Mouse (Mus musculus): ENCODE measurements around the gene Adam6b.
A peak's percentile ranks its signal among the peaks of the same experiment; 100 is the strongest.
"Not testable (repeated sequence)": the region's sequence is repeated elsewhere in the genome, so short reads cannot be mapped to it uniquely, and the experiment has no call there.

Gene Adam6b

DNA sequence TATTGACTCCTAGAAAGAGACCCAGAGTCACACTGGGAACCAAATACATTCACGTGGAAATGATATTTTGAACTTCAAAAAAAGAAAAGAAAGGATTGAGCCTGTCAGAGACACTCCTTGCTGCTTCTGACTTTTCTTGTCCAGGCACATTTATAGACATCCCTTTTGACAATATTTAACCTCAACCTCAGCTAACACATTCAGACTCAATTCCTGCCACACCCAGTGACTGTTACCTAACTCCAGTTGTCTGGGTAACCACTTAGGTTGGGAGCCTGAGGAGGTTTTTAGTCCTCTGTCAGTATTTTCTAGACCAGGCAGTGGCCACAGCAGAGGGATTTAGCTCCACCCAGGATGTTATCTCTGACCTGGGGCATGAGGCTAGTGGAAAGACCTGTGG lies at the start of gene Adam6b:
Gene Adam6b, plus strand, starts transcription at position 301 of the 400 bp plus-strand sequence.
- DNase-seq (ENCODE audit: low read depth, low spot score) = not testable (repeated sequence)

DNA sequence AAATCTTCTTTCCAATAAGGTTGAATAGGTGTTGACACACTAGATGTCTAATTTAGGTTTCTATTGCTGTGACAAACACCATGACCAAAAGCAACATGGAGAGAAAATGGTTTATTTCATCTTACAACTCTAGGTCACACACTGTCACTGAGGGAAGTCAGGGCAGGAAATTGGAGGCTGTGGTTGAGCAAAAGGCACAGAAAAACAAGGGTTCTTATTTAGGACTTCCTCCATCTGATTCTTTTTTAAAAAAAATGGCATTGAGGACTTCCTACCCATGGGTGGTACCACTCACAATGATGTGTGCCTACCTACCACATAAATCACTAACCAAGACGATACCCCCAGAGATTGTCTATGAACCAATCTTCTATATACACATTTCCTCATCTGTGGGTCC lies 43.2 kb upstream of the Adam6b start:
- DNase-seq (ENCODE audit: low read depth, low spot score) = peak; percentile 58

DNA sequence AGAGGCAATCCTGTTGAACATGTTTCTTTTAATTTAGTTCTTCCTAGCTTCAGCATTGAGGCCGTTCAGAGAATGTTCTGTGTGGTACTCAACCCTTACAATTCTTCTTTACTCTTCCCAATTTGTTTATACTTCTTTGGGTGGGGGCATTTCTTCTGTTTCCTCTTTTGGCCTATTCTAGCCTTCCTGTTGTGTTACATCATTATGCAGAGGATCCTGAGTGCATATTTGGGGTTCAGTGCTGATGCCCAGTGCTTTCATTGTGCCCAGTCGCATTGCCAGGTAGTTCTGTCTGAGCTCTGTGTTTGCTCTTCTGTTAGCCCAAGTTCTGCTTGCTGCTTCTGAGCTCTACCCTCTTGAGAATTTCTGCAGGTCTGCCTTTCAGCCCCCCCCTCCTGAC lies 13.1 kb upstream of the Adam6b start:
- no peak for DNase-seq (ENCODE audit: low read depth, low spot score)

DNA sequence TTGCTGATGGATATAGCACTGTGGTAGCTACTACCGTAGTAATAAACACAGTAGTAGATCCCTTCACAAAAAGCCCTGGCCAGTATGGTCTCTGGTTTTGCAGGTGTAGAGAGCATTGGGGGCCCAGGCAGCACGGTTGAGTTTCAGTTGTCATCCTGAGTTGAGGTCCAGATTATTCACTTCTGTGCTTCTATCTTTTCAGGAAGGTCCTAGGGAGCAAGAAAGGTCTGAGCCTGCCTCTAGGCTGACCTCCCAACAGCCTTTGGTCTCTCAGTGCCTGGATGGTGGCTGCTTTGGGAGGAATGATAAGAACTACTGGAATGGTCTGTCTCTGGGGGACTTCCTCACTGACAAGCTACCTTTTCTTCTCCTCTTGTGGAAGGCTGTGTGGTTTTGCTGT lies 7.2 kb upstream of the Adam6b start:
- no peak for DNase-seq (ENCODE audit: low read depth, low spot score)

DNA sequence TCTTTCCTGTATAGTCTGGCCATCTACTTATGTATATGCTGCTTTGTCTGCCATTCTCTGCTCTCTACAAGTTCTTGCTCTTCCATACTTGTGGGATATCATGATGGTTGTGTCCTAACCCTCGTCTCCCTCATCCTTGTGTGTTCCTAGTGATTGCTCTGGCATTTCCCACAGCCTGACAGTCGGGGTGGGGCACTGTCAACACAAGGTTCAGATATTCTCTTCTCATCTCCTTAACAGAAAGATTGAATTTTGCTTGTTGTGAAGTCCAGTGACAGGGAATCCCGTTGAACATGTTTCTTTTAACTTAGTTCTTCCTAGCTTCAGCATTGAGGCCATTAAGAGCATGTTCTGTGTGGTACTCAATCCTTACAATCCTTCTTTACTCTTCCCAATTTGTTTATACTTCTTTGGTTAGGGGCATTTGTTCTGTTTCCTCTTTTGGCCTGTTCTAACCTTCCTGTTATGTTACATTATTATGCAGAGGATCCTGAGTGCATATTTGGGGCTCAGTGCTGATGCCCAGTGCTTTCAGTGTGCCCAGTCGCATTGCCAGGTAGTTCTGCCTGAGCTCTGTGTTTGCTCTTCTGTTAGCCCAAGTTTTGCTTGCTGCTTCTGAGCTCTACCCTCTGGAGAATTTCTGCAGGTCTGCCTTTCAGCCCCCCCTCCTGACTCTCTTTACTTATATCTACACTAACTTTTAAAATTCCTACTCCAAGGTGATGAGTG lies 6.5 kb upstream of the Adam6b start:
- no peak for DNase-seq (ENCODE audit: low read depth, low spot score)

DNA sequence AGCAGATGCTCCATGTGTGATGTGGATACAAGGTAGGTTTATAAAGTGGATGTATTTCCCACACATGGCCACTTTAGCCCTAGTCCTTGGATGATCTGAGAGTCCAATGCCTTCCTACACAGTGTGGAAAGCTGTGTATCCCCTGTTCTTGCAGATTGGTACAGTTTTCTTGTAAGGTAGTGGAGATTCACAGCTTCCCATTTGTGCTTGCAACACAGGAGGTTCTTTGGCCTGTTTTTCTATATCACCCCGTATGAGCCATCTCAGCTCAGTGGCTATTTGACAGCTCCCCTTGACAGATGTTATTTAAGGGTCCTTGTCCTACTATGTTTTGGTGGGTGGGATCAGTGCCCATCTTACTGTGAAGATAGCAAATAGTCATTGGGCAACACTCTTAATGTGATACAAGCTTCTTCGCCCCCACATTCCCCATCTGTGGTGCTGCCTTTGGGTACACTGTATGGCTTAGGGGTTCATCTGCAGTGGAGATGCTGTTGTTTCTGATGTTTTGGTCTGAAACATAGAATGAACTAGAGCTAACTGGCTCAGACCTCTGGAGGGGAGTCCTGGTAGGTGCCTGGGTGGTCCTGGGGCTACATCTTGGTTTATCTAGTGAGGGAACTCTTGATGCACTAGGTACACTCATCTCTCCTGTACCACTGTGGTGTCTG lies 5.7 kb upstream of the Adam6b start:
- DNase-seq (ENCODE audit: low read depth, low spot score) = no peak

DNA sequence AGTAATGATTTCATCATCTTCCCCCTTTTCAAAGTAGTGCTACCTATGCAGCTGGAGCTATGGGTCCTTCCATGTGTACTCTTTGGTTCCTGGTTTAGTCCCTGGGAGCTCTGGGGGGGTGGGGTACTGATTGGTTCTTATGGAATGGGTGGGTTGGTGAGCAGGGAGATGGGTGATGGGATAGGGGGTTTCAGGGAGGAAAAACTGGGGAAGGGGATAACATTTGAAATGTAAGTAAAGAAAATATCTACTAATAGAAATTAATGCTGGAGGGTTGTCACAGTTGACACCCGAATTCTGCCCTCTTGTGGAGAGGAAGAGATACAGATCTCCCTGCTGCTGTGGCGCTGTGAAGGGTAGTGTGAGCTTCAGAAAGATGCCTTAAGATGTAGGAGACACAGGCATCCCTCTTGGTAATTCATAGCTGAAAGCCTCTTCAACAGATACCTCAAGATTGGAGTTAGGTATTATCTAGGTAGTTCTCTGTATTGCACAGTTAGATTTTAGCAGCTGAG lies 4.3 kb upstream of the Adam6b start:
- DNase-seq (ENCODE audit: low read depth, low spot score) = peak; percentile 75

DNA sequence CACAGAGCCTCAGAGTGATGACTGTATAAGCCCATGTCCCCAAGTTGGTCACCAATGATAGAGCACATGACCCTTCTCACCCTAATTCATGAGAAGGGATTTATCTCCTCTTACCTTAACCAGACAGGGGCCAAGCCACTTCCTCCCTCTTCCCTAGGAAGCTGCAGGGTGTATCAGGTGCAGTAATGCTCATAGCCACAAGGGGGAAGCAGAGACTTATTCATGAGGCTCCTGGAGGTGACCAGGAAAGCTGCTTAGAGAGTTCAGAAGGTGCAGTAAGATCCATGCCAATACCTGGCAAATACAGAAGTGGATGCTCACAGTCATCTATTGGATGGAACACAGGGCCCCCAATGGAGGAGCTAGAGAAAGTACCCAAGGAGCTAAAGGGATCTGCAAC lies 1.6 kb upstream of the Adam6b start:
- peak; percentile 84 for DNase-seq (ENCODE audit: low read depth, low spot score)

DNA sequence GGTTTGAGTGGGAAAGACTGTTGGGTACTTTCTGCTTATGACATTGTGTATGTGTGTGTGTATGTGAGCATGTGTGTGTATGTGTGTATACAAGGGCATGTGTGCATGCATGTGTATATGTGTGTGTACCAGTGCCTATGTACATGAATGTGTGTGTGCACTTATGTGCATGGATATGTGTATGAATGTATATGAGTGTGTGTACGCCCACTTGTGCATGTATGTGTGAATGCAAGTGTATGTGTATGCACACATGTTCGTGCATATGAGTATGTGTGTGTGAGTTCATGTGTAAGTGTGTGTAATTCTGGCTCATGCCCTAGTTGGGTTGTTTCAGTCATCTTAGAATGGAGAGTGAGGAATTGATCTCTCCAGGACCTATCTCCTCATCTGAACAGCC lies 36.6 kb downstream of the Adam6b start:
- DNase-seq (ENCODE audit: low read depth, low spot score) = no peak
